Mouse (Mus musculus) ES-Bruce4 (cell line): ENCODE data around the gene Taf5l. TPM values are rescaled to one million over a fixed set of nuclear protein-coding genes. Genes with fewer than 3 reads are reported as not detected.

ENCODE experiments used
- H3K27ac ChIP-seq: 2 replicates; pipeline ENCODE4 v1.5.1; 2012; ENCODE audit warnings: low read length, inconsistent platforms; ENCODE audit not compliant: insufficient read depth
- H3K27me3 ChIP-seq: 2 replicates; pipeline ENCODE4 v1.6.1; 2012; ENCODE audit warnings: mild to moderate bottlenecking, low read length, inconsistent platforms; ENCODE audit not compliant: control insufficient read depth, poor library complexity, insufficient read depth, severe bottlenecking
- H3K36me3 ChIP-seq: 2 replicates; pipeline ENCODE4 v1.6.1; 2012; ENCODE audit warnings: inconsistent platforms, mild to moderate bottlenecking, low read length, moderate library complexity; ENCODE audit not compliant: control insufficient read depth, poor library complexity, insufficient read depth, severe bottlenecking
- H3K4me1 ChIP-seq: one replicate; pipeline ENCODE4 v1.8.1; 2011; ENCODE audit warnings: low read length; ENCODE audit not compliant: control insufficient read depth, insufficient read depth
- H3K4me3 ChIP-seq: 2 replicates; pipeline ENCODE4 v1.5.1; 2011; ENCODE audit warnings: low read depth, mild to moderate bottlenecking, low read length
- H3K9ac ChIP-seq: 2 replicates; pipeline ENCODE4 v1.6.1; 2012; ENCODE audit warnings: low read depth, mild to moderate bottlenecking, inconsistent platforms; ENCODE audit not compliant: poor library complexity, severe bottlenecking
- H3K9me3 ChIP-seq: replicated peaks from 2 replicates; pipeline ENCODE4 v1.6.1; 2012; ENCODE audit warnings: mild to moderate bottlenecking, low read length, inconsistent platforms; ENCODE audit not compliant: control insufficient read depth, poor library complexity, insufficient read depth, severe bottlenecking
- CTCF ChIP-seq: IDR thresholded peaks from one replicate; pipeline ENCODE4 v1.8.1; 2011; ENCODE audit warnings: low read depth, low read length
- EP300 ChIP-seq: IDR thresholded peaks from 2 replicates; pipeline ENCODE4 v1.6.1; 2011; ENCODE audit warnings: low read depth, low read length; ENCODE audit not compliant: insufficient read depth
- POLR2A ChIP-seq: IDR thresholded peaks from one replicate; pipeline ENCODE4 v1.8.1; 2011; ENCODE audit warnings: low read length; ENCODE audit not compliant: insufficient read depth
- polyA plus RNA-seq: library from polyadenylated mRNA; stranded (reverse); fragments of >200 nt; gene quantifications from 2 replicates; pipeline ENCODE4 v1.2.4, GENCODE M21; 2011; ENCODE audit warnings: low read depth; ENCODE audit not compliant: missing spikeins, insufficient read depth, insufficient read length

The Taf5l gene
- polyA plus RNA-seq = 62.3 and 68.1 TPM in 2 replicates

- Histone ChIP-seq H3K27ac (peak within 1 kb of the TSS; percentile 87), H3K4me1 (peaks cover 3% of the 10 kb centered on the region), H3K9ac (peak within 1 kb of the TSS; percentile 88), H3K36me3 (peaks cover 37% of the 10 kb centered on the region), H3K27me3 (no peaks in the 10 kb centered on the region), H3K9me3 (no peaks in the 10 kb centered on the region), H3K4me3 (peak within 1 kb of the TSS; percentile 100)
- no peak for TF ChIP-seq POLR2A
- TF ChIP-seq CTCF = no peak
- peak; percentile 74; the same call in 1 of the 2 replicates for TF ChIP-seq EP300
Observed at GRCm38 (mm10) chr8:124021237-124022227, at the start of gene Taf5l, which contains the start of gene Urb2. Gene Taf5l, minus strand, starts transcription at chr8:124021397. Gene Urb2, plus strand, starts transcription at chr8:124021508.

- Histone ChIP-seq H3K9ac (no peak overlapping the region), H3K36me3 (no peaks in the 10 kb centered on the region), H3K9me3 (no peaks in the 10 kb centered on the region), H3K27me3 (no peaks in the 10 kb centered on the region), H3K4me1 (no peaks in the 10 kb centered on the region), H3K27ac (no peak overlapping the region), H3K4me3 (no peak overlapping the region)
- TF ChIP-seq CTCF (no peak), POLR2A (no peak), EP300 (no peak)
Observed at GRCm38 (mm10) chr8:124070363-124071324, 49.4 kb upstream of the Taf5l start.

- Histone ChIP-seq H3K4me3 (no peak overlapping the region), H3K27me3 (no peaks in the 10 kb centered on the region), H3K9me3 (no peaks in the 10 kb centered on the region), H3K36me3 (no peaks in the 10 kb centered on the region), H3K4me1 (no peaks in the 10 kb centered on the region), H3K9ac (no peak overlapping the region), H3K27ac (no peak overlapping the region)
- TF ChIP-seq EP300 = no peak
- TF ChIP-seq CTCF = no peak
- no peak for TF ChIP-seq POLR2A
Observed at GRCm38 (mm10) chr8:124067059-124067750, 46.0 kb upstream of the Taf5l start.

- Histone ChIP-seq H3K4me1 (no peaks in the 10 kb centered on the region), H3K9me3 (no peaks in the 10 kb centered on the region), H3K36me3 (no peaks in the 10 kb centered on the region), H3K27me3 (no peaks in the 10 kb centered on the region), H3K27ac (no peak overlapping the region), H3K9ac (no peak overlapping the region), H3K4me3 (no peak overlapping the region)
- TF ChIP-seq CTCF (no peak), EP300 (no peak), POLR2A (no peak)
Observed at GRCm38 (mm10) chr8:124066325-124067058, 45.3 kb upstream of the Taf5l start.
